Mouse (Mus musculus) thymus, adult 2 months (tissue): ENCODE measurements around the gene Kank4. TPM values are rescaled to one million over a fixed set of nuclear protein-coding genes. Genes with fewer than 3 reads are reported as not detected.

Source experiments
- DNase-seq: peaks from one replicate; pipeline ENCODE4 v3.0.0; 2021
- H3K27ac ChIP-seq: fragments of 200-500 bp; 2 replicates; pipeline ENCODE4 v1.5.1; 2012; ENCODE audit warnings: low read length, control low read depth; ENCODE audit not compliant: control insufficient read depth, insufficient read depth
- H3K27me3 ChIP-seq: fragments of 200-500 bp; 2 replicates; pipeline ENCODE4 v1.6.1; 2012; ENCODE audit warnings: mild to moderate bottlenecking, low read length, moderate library complexity, mixed read lengths; ENCODE audit not compliant: control insufficient read depth, insufficient read depth
- H3K36me3 ChIP-seq: fragments of 200-500 bp; 2 replicates; pipeline ENCODE4 v1.6.1; 2012; ENCODE audit warnings: mild to moderate bottlenecking, low read length, moderate library complexity; ENCODE audit not compliant: control insufficient read depth, insufficient read depth
- H3K4me1 ChIP-seq: fragments of 200-500 bp; replicated peaks from 2 replicates; pipeline ENCODE4 v1.6.1; 2012; ENCODE audit warnings: low read length; ENCODE audit not compliant: control insufficient read depth, insufficient read depth
- H3K4me3 ChIP-seq: fragments of 200-500 bp; 2 replicates; pipeline ENCODE4 v1.5.1; 2012; ENCODE audit warnings: mild to moderate bottlenecking, low read length, control low read depth, moderate library complexity; ENCODE audit not compliant: control insufficient read depth, insufficient read depth
- CTCF ChIP-seq: fragments of 200-500 bp; IDR thresholded peaks from 2 replicates; pipeline ENCODE4 v1.5.1; 2012; ENCODE audit warnings: mild to moderate bottlenecking, control low read depth, low read length, moderate library complexity, borderline replicate concordance; ENCODE audit not compliant: control insufficient read depth, poor library complexity, insufficient read depth; ENCODE audit errors: extremely low read depth
- POLR2A ChIP-seq: fragments of 200-500 bp; IDR thresholded peaks from 2 replicates; pipeline ENCODE4 v1.6.1; 2012; ENCODE audit warnings: mild to moderate bottlenecking, low read length, control low read depth, moderate library complexity; ENCODE audit not compliant: control insufficient read depth, poor library complexity, insufficient read depth; ENCODE audit errors: extremely low read depth
- WGBS: fragments of 180-500 bp; shearing (Covaris S2); methylation state at CpG from one replicate; pipeline ENCODE4 v1.1.7; 2018; 5-methylcytosine and 5-hydroxymethylcytosine counted together
- polyA plus RNA-seq: library from polyadenylated mRNA; depleted of rRNA; stranded (reverse); fragments of >200 nt; gene quantifications from 2 replicates; pipeline ENCODE4 v1.2.3, GENCODE M21; 2012

Gene Kank4
- polyA plus RNA-seq, 1 experiment = 0.31 TPM

DNA sequence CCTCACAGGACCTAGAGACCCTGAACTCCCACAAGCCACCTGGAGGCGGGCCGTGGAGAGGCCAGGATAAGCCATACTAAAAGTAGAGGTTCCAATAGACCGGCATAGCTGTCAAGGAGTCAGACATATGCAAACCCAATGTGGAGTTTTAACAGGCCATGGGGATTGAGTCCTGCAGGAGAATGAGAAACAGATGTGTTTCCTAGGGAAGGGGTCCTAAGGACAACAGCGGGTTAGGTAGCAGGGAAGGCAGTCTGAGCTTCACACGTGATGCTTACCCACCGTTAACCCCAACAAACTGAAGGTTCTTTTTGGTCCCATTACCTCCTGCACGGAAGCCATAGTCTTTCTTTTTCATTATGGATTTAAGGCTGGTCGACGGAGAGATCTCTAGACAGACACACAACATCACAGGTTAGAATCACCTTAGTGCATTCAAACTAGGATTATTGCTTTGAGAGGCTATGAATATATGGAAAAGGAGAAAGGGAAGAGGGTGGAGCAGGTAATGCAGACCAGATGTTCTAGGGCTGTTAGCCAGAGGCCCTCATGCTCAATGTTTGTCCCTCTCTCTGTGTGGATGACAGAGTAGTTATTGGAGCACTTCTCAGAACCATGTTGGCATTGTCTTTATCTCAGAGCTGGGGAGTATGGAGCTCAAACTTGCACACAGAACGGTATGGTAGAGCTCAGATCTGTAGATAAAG, 40.5 kb downstream of the Kank4 start:
- 96% methylated on average over 10 of the region's 10 CpGs for WGBS
- DNase-seq = no peak
- no peak overlapping the region for H3K27ac ChIP-seq
- no peaks in the 10 kb centered on the region for H3K27me3 ChIP-seq
- H3K4me3 ChIP-seq = no peak overlapping the region
- H3K4me1 ChIP-seq = no peaks in the 10 kb centered on the region
- H3K36me3 ChIP-seq = no peaks in the 10 kb centered on the region
- TF ChIP-seq CTCF (no peak), POLR2A (no peak)

DNA sequence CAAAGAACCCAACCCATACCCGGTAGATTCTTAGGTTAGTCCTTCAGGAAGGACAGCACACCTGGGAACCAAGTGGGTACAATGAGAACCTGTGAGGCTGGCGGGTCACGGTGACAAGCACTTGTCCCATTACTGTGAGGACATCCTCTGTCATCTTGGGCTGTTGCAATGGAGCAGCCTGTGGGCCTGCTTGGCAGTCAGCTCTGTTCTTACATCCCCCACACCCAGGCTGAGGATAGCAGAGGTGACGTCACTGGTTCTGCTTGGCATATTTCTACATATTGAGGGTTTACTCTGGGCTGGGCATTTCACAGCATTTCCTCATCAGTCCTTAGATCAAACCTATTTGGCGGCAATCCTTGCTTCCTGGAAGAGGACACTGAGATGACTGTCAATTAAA, 43.6 kb downstream of the Kank4 start:
- H3K27me3 ChIP-seq = no peaks in the 10 kb centered on the region
- no peaks in the 10 kb centered on the region for H3K4me1 ChIP-seq
- TF ChIP-seq POLR2A (no peak), CTCF (no peak)
- no peaks in the 10 kb centered on the region for H3K36me3 ChIP-seq
- H3K4me3 ChIP-seq = no peak overlapping the region
- WGBS = 98% methylated on average over 5 of the region's 5 CpGs
- no peak for DNase-seq
- no peak overlapping the region for H3K27ac ChIP-seq

DNA sequence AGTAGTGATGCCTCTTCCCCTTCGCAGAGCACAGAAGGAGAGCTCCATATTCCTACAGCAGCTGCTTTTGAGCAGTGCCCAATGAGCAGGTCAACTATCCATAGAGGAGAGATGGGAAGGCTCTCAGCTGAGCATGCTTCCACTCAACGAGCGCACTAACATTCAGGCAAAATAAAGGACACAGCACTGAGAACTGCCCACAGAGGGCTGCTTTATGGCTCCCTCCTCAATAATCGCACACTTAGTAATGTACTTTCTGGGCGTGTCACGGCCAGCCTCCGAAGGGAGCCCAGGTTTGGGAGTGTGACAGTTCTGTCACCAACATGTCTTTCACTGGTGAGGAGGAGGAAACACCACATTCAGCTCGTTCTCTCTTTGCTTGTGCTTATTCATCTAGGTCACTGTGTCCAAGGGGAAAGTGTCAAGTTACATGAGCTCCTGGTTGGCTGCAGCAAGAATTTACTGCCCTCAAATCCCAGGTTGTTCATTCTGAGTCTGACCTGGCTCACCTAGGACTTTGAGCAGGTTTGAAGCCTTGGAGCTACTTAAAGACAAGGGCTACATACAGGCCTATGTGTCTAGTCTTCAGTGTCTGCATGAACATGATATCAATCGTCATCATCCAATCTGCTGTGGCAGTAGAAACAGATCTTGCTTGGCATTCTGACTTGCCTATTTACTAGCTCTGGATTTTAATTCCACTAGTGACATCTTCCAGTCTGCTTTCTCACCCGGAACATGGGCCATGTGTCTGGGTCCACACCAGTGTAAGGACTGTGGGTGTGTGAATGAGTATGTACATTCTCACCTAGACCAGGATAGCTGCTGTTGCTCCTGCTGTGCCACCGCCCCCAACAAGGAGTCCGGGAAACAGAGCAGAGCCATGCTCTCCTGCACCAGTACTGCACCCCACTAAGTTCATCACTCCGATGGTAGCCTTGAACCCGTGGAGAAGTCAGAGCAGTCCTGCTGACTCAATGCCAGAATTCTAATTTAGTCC, 49.9 kb downstream of the Kank4 start:
- no peak for TF ChIP-seq CTCF
- no peak for TF ChIP-seq POLR2A
- H3K27me3 ChIP-seq = no peaks in the 10 kb centered on the region
- H3K27ac ChIP-seq = no peak overlapping the region
- no peak for DNase-seq
- H3K4me3 ChIP-seq = no peak overlapping the region
- H3K4me1 ChIP-seq = no peaks in the 10 kb centered on the region
- H3K36me3 ChIP-seq = no peaks in the 10 kb centered on the region
- WGBS = 87% methylated on average over 14 of the region's 14 CpGs

DNA sequence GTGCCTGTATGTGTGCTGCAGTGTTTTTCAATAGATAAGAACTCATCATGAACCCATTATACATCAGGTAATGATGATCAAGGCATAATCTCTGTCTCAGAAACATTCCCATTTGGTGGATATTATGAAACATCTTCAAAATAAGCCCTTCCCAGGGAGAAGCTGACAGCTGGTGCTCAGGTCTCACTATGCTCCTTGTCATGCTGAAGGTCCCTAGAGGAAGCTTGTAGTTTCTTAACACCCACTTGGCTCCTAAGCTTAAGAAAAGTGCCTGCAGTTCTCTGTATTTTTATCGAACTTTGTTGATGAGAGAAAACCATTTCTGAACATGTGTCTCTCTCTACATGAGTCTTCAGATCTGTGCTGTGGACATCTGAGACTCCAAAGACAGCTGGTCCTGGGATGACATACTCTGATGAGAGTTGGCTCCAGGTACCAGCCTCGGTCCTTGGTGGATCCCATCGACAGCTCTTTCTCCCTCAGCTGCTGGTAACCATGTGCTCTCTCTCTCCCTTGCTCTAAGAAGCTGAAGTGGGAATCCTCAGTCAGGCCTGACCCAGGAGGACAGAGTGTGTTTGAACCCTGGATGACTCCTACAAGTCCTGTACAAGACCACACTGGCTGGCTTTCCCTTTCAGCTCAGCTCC, 58.3 kb downstream of the Kank4 start:
- Histone ChIP-seq H3K36me3 (no peaks in the 10 kb centered on the region), H3K27me3 (no peaks in the 10 kb centered on the region), H3K4me1 (no peaks in the 10 kb centered on the region), H3K4me3 (no peak overlapping the region), H3K27ac (no peak overlapping the region)
- WGBS = 92% methylated on average over 3 of the region's 3 CpGs
- no peak for DNase-seq
- TF ChIP-seq POLR2A (no peak), CTCF (no peak)

DNA sequence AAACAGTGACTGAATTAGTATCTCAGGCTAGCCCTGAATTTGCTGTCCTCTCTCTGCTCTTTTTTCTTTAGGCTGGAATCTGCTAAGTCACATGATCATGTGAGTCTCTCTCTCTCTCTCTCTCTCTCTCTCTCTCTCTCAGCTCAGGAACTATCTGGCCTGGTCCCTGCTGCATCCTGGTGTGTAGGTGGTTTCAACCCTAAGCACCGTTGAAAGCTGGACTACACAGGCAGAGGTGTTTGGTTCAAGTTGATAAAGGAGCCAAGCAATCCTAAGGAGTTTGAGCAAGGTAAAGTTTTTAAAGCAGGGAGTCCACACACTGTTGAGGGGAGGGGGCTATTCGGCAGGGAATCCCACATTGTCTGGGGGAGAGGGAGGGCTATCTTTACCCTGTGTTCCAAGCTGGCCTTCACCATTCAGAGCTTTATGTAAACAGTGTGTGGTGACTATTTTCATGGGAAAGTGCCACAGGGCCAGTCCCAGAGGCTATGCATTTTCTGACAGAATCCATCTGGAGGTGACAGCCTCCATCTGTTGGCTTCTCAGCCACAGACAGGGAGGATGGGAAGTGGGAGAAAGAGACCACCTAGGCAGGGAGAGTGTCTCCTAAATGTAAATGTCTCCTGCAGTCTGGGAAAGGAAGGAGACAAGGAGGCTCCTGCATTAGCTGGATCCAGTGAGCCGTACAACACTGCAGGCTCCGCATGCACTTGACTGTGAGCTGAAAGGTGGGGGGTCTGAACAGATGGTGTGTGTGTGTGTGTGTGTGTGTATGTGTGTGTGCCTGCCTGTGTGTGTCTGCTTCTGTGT, 59.1 kb downstream of the Kank4 start:
- Histone ChIP-seq H3K4me1 (no peaks in the 10 kb centered on the region), H3K4me3 (no peak overlapping the region), H3K36me3 (no peaks in the 10 kb centered on the region), H3K27me3 (no peaks in the 10 kb centered on the region), H3K27ac (no peak overlapping the region)
- 86% methylated on average over 4 of the region's 4 CpGs for WGBS
- DNase-seq = no peak
- no peak for TF ChIP-seq CTCF
- TF ChIP-seq POLR2A = no peak

DNA sequence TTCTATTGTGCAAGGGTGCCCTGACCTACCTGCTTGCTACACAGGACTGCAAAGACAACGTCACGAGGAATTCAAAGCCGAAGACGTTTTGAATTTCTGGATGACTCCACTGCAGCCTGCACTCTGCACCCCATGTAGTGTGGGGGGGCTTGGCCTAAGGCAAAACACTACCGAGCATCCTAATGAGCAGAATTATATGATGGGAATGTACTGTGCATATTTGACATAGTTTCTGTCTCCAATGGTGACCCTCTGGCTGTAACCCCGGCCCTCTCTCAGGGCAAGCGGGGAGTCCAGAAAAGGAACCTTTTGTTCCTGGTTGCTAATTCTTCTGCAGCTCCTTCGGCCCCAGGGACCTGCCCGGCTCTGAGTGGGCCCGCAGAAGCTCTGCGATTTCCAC, 61.2 kb downstream of the Kank4 start:
- Histone ChIP-seq H3K36me3 (no peaks in the 10 kb centered on the region), H3K4me3 (no peak overlapping the region), H3K27me3 (no peaks in the 10 kb centered on the region), H3K27ac (no peak overlapping the region), H3K4me1 (no peaks in the 10 kb centered on the region)
- 89% methylated on average over 11 of the region's 11 CpGs for WGBS
- TF ChIP-seq CTCF (no peak), POLR2A (no peak)
- DNase-seq = no peak
